Mouse (Mus musculus) layer of hippocampus, adult 9-10 months (tissue): ENCODE measurements around the gene Spag17.
"Not testable (repeated sequence)": the region's sequence is repeated elsewhere in the genome, so short reads cannot be mapped to it uniquely, and the experiment has no call there.

Experiments
- DNase-seq: peaks from one replicate; pipeline ENCODE4 v3.0.0; 2022; ENCODE audit warnings: low spot score

The Spag17 gene

DNA sequence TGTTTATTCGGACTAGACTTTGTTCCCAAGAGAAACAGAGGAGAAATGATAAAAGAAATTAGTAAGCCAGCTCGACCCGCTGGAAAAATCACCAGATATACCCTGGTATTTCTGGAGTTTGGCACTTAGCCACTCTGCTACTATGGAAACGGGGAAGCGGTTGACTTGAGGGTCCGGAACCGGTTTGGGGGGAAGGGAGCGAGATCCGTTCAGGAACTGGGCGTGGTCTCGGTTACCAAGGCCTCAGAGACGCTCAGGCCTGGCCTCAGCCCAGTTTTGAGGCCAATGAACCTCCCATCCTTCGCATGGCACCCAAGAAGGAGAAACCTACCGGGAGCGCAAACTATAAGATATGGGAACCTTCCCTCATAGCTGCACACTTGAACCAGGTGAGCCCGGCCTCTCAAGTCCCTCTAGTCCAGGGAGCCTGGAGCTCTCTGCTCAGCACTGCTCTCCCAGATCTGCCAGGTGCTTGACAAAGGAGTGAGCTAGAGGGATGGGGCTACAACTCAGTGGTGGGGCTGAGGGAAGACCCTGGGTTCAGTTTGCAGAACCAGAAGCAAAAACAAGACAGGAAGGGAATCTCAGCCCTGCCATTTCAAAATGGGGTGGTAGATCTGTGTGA lies at the start of gene Spag17:
Spag17 (plus strand) TSS at position 220 of the 625 bp plus-strand sequence.
- no peak for DNase-seq

DNA sequence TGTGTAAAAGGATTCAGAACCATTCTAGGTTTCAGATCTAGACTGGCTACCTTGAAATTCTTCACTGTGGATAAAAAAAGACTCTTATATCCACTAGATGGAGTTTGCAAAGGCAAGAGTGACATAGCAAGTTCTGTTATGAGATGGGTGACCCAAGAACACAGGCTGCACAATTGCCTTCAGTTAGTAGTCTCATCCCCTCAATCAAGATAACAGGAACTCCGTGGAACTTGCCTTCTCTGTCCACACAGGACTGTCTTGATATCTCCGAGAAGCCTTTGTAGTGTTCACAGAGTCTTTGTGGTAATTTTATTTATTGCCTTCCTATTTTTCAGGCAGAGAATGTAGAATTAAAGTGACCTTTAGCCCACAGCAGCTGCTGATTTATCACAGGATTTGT lies 42.9 kb upstream of the Spag17 start:
- no peak for DNase-seq

DNA sequence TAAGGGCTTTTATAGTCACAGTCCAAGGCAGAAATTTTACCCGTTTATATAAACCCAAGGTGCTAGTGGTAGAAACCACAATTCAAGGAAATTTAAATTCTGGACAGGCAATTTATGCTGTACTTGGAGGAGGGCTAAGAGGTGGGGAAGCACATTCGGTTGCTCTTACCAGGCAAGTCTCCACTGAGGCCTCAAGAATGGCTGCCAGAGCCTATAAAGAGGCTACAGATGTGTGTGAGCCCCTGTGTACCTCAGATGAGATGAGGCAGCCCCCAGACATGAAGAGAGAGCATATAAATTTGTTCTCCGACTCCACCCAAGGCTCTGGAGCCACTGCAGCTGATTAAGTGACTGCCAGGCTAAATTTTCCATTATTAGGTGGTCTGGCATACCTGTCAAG lies 42.4 kb upstream of the Spag17 start:
- DNase-seq, result no peak

DNA sequence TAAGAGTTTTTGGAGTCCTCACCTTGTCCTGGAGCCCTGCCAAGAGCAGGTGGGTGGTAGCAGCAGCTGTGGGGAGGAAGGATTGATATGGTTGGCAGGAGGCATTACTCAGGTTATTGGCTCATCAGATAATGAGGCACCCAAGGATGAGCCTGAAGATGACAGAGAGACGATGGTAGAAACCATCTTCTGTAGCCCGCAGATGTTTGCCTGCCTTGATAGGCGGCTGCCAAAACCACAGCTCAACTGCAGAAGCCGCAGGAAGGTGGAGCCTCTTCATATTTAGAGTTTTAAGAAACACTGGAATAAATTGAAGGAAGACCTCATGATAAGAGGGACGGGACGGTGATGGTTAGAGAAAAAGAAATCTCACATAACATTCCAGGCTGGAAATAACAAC lies 42.0 kb upstream of the Spag17 start:
- no peak for DNase-seq

DNA sequence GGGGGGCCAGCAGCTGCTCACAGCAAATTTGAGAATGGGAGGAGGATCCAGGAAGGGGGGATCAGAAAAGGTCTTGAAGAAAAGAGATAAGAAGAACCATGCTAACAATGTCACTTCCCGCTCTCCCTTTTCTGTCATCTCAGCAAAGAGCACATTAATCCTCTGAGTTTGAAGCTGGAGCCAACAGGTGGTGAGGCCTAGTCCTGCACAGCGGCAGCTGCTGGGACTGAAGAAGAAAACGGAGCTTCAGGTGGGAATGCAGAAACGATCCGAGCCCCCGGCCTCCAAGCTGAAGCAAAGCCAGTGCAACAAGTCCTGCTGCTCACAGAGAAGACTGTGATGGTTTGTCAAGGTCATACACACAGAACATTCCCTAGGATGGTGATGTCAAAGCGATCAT lies 34.3 kb upstream of the Spag17 start:
- no peak for DNase-seq

DNA sequence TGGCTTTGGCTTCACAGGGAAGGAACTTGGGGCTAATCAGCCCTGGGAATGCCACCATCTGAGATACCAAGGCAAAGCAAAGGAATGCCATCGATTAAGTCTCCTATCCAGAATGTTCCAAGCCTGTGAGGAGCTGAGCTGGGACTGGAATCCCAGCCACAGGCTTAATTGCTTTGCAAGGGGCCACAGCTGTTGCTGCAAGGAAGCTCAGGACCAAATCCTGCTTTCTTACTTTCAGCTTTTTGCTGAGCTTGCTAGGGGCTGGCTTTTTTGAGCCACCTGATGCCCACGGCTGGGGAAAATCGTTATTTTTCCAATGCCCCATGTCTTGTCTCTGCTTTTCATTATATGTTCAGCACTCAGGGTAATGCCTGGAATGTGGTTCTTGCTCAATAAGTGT lies 30.6 kb upstream of the Spag17 start:
- DNase-seq, result no peak

DNA sequence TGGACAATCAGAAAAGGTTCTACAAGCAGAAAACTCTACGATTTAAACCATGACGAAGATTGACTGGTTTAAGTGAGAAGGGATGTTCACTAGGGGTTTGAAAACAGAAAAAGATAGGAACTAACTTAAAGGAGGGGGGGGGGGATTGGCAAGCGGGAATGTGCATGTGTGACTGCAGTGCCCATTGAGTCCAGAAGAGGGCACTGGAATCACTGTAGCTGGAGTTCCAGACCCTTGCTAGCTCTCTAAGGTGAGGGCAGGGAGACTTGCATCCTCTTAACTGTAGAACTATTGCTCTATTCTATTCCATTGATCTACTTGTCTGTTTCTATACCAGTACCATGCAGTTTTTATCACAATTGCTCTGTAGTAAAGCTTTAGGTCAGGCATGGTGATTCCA lies 26.3 kb upstream of the Spag17 start:
- DNase-seq, result no peak

DNA sequence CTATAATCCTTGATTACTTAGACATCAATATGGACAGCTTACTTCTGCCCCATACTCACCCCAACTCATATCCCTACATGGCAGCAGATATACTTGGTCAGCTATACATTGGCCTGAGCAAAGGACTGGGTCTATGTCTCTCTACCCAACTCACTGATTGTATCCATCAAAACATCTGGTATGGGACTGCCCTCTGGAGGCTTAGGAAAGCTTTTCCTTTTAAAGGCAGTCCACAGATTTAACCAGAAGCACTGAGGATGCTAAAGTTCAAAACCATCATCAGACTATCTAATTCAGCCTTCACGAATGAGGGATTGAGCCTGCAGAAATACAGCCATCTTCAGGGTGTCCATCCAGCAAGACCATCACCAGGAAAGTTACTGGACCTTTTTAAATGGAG lies 20.5 kb upstream of the Spag17 start:
- DNase-seq, result no peak

DNA sequence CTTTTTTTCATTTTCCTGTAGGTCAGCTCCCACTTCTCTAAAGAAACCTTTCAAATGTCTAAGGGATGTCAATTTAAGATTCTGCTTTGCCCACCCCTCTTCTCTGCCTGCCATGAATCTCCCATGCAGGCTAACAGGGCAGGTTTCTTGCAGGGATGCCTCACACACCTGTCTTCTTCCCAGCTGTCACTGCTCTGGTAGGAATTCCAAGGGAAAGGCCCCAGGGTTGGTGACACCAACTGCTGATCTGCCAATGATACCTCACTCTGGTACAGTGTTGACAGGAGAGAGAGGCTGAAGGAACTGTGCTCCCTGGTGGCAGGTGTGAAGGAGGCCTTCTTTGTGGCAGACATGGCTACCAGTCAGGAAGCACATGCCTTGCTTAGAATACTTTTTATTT lies 10.1 kb upstream of the Spag17 start:
- DNase-seq, result no peak

DNA sequence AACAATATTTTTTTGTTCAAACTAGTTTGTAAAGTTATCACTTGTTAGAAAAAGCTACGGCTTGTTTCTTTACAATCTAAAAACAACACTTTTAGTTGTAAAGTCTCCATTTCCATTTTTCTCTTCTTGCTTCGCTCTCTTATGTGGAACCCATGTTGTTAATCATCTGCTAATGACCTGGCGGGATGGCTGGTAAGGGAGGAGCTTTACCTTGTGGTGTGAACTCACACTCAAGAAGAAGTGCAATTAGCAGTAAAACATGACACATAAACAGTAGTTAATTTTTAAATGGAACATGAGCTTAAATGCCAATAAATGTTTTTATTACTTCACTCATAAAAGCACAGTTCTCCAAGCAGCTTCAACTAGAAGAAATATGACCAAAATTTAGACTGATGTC lies 3.7 kb upstream of the Spag17 start:
- no peak for DNase-seq

DNA sequence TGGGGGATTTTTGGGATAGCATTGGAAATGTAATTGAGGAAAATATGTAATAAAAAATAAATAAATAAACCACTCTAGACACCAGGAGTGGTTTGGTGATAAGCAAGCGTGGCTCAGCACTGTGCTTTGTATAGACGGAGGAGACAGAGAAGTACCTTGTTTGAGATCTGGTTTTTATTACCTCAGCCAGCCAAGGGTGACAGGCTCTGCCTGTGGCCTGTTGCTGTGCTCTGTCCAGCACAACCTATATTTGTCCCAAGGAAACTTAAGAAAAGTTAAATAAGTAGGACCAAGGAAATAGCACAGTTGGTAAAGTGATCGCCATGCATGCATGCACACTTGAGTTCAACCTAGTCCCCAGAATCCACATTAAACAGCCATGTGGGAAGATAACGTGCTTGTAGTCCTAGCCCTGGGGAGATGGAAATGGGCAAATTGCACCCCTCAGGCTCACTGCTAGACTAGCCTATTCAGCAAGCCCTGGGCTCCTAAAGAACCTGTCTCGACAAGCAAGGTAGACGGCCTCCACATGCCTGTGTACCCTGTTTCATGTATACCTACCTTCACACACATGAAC lies 1.1 kb upstream of the Spag17 start:
- DNase-seq, result no peak

DNA sequence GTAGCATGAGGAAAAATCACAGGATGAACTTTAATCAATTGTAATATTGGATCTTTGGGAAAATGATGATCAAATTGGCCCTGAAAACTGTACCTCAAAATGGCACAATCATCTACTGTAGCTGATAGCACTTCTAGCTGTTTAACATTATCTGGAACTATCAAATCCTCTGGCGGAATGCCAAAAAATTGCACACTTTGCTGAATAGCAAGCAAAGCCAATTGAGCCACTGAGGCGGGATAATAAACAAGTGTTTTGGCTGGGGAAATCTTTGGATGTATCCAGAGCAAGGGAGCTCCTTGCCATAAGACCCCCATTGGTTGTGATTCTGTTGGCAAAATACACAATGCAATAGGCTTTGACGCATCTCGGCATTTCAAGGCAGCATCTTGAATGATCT lies 9.5 kb downstream of the Spag17 start:
- DNase-seq, result not testable (repeated sequence)

DNA sequence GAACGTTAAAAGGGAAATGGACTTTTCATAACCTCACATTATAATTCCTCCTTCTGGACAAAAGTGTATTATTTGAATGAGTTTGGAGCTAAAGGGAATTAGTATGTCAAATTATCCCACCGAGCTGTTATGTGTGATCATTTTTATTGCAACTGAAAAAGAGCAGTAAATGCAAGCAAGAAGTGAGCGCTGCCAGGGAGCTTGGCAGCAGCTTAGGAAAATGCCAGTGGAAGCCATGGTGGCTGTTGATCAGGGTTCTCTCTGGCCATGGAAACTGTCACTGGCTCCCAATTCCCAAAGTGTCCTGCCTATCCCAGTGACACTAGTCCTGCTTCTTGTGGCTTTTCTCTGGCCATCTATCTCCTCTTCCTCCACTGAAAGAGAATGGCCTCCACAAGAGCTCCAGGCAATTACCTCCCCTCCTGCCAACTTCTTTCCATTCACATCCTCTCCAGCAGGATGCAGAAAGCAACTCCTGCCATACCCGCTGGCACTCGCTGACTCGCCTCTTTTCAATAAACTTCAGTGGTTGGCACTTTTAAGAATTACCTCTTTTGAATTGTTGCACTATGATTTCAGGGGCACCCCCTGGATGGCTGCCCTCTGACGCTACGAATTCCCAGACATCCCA lies 28.7 kb downstream of the Spag17 start:
- no peak for DNase-seq

DNA sequence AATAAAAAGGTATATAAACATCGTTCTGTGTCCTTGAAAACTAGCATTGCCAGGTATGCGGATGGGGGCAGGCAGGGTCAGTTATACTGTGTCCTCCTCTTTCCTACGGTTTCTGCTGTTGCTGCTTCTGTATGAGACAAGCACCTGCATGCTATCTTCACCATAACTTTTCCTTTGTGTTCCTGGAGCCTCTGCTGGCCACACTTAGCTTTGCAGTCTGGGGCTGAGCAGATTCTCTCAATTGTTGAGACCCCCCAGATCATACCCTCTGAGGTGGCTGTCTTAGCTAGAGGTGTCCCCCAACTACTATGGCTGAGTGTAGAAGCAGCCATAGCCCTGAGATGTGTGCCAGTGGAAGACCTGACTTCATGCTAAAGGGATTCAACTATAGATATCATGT lies 37.7 kb downstream of the Spag17 start:
- no peak for DNase-seq

DNA sequence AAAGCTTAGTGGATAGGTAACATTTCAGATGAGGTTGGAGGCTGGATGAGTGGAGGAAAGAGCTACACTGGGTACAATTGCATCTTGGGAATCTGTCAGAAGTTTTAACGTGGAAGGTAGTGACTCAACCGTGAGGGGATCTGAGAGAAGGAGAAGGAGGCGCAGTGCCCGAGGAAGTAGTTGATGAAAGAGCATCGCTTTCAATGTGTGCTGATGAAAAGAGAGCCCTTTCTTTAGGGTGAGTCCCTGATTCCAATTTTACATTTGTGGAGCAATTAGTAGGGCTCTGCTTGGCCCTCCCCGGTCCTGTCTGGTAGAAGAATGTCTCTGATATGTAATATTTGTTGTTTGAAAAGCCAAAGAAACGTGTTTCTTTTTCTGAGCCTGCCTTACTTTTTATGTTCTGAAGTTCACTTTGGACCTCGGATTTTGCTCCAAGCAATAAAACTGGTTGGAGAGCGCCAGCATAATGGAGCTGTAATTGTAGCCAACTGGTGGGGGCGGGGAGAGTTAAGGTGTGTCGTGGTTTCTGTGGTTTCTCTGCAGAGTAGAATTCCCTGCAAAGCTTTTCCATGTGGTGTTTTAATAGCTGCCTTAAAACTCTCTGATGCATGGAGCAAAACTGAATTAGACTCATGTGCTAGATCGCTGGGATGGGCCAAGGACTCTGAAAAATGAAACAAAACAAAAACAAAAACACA lies 45.9 kb downstream of the Spag17 start:
- DNase-seq, result no peak

DNA sequence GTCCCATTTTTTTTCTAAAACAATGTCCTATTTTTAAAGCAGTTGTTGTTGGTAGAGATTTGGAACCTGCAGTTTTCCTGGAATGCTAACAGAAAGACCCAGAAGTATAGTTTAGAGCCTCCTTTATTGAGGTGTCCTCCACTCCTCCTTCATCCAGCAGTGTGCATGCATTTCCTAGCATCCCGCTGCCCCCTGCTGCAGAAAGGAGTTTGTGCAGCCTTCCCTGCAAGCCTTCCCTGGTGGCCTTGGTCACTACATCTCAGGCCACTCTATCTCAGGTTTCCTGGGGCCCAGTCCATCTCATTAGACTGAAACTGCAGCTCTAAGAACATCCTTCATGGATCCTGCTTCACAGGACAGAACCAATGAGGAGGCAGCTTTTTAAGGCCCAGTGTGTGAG lies 51.0 kb downstream of the Spag17 start:
- no peak for DNase-seq

DNA sequence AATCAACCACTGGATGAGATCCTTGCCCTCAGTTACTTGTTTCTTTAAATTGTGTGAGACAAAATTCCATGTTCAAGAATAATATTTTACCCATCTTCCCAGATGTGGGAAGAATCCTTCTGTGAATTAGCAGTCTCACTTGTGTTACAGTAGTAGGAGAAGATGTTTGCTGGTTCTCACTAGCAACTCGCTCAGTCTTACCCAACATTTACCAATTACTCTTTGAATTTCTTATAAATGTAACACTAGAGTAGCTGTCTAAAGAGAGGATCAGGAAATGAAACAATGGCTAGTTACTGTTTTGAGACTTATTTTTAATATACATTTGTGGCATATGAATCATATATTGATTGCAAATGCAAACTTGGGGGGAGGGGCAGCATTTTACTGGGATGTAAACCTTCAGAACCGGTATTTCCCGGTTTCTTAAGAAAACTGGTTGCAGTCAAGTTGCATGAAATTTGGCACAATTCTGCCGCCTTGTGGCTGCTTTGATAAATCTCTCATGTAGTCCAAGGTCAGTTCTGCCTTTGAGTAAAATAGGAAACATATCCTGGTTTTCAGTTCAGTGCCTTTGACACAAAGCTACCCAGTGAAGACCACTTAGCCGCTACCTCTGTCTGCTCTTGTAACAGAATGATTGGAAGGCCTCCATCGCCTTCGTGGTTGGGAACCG lies 53.5 kb downstream of the Spag17 start:
- DNase-seq, result peak; percentile 29

DNA sequence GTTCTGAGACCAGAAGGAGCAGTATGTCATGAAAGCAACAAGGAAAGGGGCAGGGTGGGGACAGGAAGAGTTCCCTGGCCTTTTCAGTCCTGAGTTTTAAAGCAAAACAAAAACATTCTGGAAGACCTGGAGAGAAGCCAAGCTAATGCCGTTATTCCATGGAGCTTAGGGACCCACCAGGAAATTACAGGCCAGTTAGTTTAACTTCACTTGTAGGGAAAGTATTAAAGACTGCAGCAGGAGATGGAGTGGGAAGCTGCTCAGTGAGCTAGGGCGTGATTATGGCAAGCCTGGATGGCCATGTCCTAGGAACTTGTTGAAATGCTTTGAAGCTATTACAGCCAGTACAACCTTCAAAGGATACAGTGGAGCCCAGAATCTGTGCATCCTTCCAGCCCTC lies 60.0 kb downstream of the Spag17 start:
- DNase-seq, result no peak

DNA sequence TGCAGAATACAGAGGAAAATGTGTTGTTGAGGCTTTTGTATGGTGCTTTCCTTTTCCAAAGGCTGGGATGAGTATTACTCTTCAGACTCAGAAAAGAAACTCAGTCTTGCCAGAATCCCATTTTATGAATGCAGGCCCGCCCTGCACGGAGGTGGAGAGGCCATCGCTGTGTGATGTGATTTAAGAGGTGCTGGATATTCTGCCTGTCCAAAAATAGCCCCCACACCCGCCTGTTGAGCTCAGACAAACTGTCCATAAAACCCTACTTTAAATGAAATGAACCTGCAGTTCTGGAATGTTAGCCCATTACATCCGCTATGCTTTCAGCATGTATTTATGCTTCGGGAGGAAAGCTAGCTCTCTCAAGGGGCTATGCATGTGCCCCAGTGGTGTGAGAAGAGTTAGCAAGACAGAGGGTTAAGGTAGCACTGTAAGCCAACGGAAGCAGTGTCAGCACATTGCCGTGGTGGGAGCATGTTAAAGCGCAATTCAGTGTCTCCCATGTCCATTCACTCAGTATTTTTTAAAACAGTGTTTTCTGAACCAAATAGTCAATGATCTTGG lies 68.9 kb downstream of the Spag17 start:
- no peak for DNase-seq

DNA sequence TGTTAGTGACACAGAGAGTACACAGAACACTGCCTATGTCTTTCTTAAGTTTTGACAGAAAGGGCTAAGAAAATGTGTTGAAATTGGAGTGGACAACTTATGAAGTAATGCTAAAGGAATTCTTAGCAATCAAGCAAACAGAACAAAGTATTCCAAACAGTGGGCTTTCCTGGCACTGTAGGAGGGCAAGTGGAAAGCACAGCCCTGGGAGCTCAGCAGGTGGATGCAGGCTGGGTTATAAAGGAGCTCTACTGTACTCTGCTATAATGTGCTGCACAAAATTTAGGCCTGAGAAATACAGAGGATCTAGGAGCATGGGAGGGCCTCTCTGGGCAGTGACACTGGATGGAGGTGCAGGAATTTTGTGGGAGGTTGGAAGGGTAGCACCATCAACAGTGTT lies 71.3 kb downstream of the Spag17 start:
- DNase-seq, result no peak

DNA sequence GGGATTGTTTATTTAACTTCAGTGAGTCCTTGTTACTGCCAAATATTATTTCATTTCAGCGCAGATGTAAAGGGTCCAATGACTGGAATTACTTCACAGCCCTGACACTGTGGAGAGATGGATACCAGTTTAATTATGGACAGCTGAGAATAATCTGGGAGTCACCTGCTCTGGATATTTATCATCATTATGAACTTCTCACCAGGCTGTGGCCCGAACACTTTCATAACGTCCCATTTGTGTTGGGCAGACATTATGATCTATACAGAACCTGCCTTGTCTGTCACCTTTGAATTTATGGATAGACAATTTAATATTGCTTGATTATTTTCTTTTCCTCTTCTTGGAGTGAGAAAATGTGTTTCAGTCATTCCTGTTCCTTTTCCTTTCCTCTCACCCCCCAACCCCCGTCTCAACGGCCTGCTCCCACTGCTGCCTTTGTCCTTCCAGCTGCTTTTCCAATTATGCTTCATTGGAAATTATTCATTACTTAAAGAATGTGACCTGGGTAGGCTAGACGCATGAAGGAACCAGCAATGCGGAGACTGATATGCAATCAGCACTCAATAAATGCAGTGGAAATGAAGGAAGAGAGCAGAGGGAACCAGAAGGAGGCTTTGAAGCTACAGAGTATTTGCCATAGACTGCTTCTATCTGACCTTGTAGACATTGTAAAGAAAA lies 74.7 kb downstream of the Spag17 start:
- no peak for DNase-seq

DNA sequence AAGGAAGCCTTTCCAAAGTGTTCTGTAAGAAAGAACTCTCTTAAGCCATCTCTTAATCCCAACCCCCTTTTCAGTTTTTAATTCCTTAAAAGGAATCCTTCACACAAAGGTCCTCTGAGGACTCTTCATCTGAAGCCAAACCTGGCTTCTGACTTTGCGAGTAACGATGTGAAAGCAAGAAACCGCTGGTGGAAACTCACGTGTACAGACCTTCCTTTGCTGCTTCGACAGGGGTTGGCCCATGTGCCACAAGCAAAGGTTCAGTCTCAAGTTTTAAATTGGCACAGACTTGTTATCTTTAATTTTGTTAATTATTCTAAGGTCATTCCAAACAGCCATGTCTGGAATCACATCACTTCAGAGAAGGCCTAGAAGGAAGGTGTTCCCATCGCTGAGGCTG lies 79.1 kb downstream of the Spag17 start:
- DNase-seq, result no peak
